Mouse (Mus musculus) gastrocnemius, adult 18-20 months (tissue): ENCODE measurements at regions not wholly inside any gene's neighbourhood (a gene's known extent, or its start where the extent isn't known, plus 50 kb on each side); places are given as distances from the start of the nearest gene placed in this dataset.

Experiments
- DNase-seq: peaks from one replicate; pipeline ENCODE4 v3.0.0; 2021; ENCODE audit warnings: low spot score

DNA sequence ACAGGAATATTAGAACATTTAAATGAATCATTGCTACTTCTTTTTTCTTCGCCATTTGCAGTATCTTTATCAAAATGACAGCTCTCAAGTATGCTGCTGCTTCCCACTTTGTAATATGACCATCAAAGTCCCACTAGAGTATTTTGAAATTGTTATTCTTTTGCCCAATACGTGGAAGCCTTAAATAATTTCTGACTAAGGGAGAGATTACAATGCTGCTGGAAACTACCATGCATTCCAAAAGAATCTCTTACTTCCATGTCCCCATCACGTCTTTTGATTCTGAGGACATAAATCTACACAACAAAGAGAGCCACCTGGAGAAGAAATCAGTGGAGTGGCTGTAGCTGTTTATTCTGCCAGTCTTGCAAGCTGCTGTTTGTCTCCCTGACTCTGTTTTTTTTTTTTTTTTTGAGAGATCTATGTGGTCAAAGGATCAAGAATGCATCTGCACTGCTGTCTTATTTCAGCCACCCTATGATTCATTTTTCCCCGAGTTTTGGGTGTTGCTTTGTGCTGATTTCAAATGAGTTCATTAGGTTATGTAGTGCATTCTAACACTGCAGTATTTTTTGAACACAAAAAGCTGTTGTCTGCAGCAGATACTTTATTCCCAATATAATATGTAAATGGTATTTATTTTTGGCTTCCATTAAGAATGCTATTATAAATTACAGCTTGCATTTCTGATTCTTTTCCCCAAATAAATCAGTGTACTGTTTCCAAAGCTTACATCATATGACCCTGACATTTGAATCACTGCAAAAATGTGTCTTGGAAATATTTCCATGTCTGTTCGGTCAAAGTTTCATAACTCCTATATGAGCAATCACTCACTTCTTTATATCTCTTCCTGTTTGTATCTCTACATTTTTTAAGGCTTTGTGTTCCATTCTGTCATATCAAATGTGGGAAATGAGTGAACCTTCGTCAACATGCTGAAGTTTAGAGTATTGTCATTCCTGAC, 53.1 kb upstream of the Trim52 start:
- DNase-seq, result no peak
